Mouse (Mus musculus) hindbrain, embryonic 14.5 days (tissue): ENCODE measurements around the gene Stk11ip. TPM values are rescaled to one million over a fixed set of nuclear protein-coding genes. Genes with fewer than 3 reads are reported as not detected.
A peak's percentile ranks its signal among the peaks of the same experiment; 100 is the strongest.

Experiments
- ATAC-seq: fragments of 200-750 bp; cut with Nextera tagmentation; 2 replicates; pipeline ENCODE4 v1.8.0; 2017; ENCODE audit warnings: moderate number of reproducible peaks, mild to moderate bottlenecking, moderate TSS enrichment, moderate library complexity; ENCODE audit not compliant: low FRiP score
- DNase-seq: peaks from one replicate; pipeline ENCODE4 v3.0.0-alpha.2; 2015; ENCODE audit warnings: low spot score
- H3K27ac ChIP-seq: fragments of 300-500 bp; sonication (generic); 2 replicates; pipeline ENCODE4 v1.5.1; 2014; ENCODE audit warnings: mild to moderate bottlenecking, moderate library complexity
- H3K27me3 ChIP-seq: fragments of 300-500 bp; sonication (generic); 2 replicates; pipeline ENCODE4 v1.6.1; 2014; ENCODE audit warnings: mild to moderate bottlenecking, low read length, mixed read lengths; ENCODE audit not compliant: control insufficient read depth, insufficient read depth
- H3K36me3 ChIP-seq: fragments of 300-500 bp; sonication (generic); replicated peaks from 2 replicates; pipeline ENCODE4 v1.6.1; 2014; ENCODE audit not compliant: control insufficient read depth, insufficient read depth
- H3K4me1 ChIP-seq: fragments of 300-500 bp; sonication (generic); replicated peaks from 2 replicates; pipeline ENCODE4 v1.6.1; 2014; ENCODE audit warnings: antibody characterized with exemption, low read length, mixed read lengths; ENCODE audit not compliant: control insufficient read depth, insufficient read depth
- H3K4me2 ChIP-seq: fragments of 300-500 bp; sonication (generic); replicated peaks from 2 replicates; pipeline ENCODE4 v1.6.1; 2014; ENCODE audit warnings: mild to moderate bottlenecking, moderate library complexity
- H3K4me3 ChIP-seq: fragments of 300-500 bp; sonication (generic); replicated peaks from 2 replicates; pipeline ENCODE4 v1.5.1; 2014; ENCODE audit warnings: mild to moderate bottlenecking, low read length
- H3K9ac ChIP-seq: fragments of 300-500 bp; sonication (generic); 2 replicates; pipeline ENCODE4 v1.6.1; 2014
- H3K9me3 ChIP-seq: fragments of 300-500 bp; sonication (generic); 2 replicates; pipeline ENCODE4 v1.6.1; 2016; ENCODE audit warnings: low read length; ENCODE audit not compliant: control insufficient read depth
- WGBS: fragments of 180-500 bp; shearing (Covaris S2); extraction: QIAGEN DNeasy Blood & Tissue Kit; methylation state at CpG from one replicate; pipeline ENCODE4 v1.1.7; 2014; 5-methylcytosine and 5-hydroxymethylcytosine counted together
- polyA plus RNA-seq: library from polyadenylated mRNA; unstranded; fragments of >200 nt; fragmentation: Nextera tagmentation; extraction: Ambion mirVana; gene quantifications from 2 replicates; pipeline ENCODE4 v1.2.1, GENCODE M21; 2014

Stk11ip gene
- polyA plus RNA-seq, 1 experiment from 2014 or later = 17.9 TPM

GRCm38 (mm10) chr1:75511437-75512210 is 9.7 kb upstream of the Stk11ip start:
- H3K27ac ChIP-seq = no peak overlapping the region
- no peaks in the 10 kb centered on the region for H3K36me3 ChIP-seq
- no peak overlapping the region for H3K4me2 ChIP-seq
- no peak overlapping the region for H3K4me3 ChIP-seq
- no peaks in the 10 kb centered on the region for H3K9me3 ChIP-seq
- no peaks in the 10 kb centered on the region for H3K27me3 ChIP-seq
- no peak for DNase-seq
- no peak for ATAC-seq
- whole genome bisulfite sequencing = 62% methylated on average over 4 of the region's 4 CpGs
- no peak overlapping the region for H3K9ac ChIP-seq
- peaks cover 8% of the 10 kb centered on the region; the same call in 1 of the 2 replicates for H3K4me1 ChIP-seq

GRCm38 (mm10) chr1:75512550-75512949 is 8.8 kb upstream of the Stk11ip start:
- H3K27ac ChIP-seq = no peak overlapping the region
- H3K4me2 ChIP-seq = no peak overlapping the region
- no peaks in the 10 kb centered on the region for H3K4me1 ChIP-seq
- 93% methylated on average over 3 of the region's 3 CpGs for WGBS
- no peak overlapping the region for H3K9ac ChIP-seq
- ATAC-seq (no peak), DNase-seq (no peak)
- H3K4me3 ChIP-seq = no peak overlapping the region
- H3K36me3 ChIP-seq = no peaks in the 10 kb centered on the region
- no peaks in the 10 kb centered on the region for H3K27me3 ChIP-seq
- no peaks in the 10 kb centered on the region for H3K9me3 ChIP-seq

GRCm38 (mm10) chr1:75516703-75517380 is 4.5 kb upstream of the Stk11ip start:
- H3K4me1 ChIP-seq = peaks cover 5% of the 10 kb centered on the region
- no peak overlapping the region for H3K9ac ChIP-seq
- H3K4me2 ChIP-seq = no peak overlapping the region
- H3K27me3 ChIP-seq = no peaks in the 10 kb centered on the region
- no peaks in the 10 kb centered on the region for H3K9me3 ChIP-seq
- ATAC-seq (no peak), DNase-seq (no peak)
- no peaks in the 10 kb centered on the region for H3K36me3 ChIP-seq
- H3K4me3 ChIP-seq = no peak overlapping the region
- WGBS = 80% methylated on average over 15 of the region's 15 CpGs
- H3K27ac ChIP-seq = no peak overlapping the region

GRCm38 (mm10) chr1:75517984-75518383 is 3.3 kb upstream of the Stk11ip start:
- 65% methylated on average over 3 of the region's 4 CpGs for WGBS
- ATAC-seq (no peak), DNase-seq (no peak)
- no peak overlapping the region for H3K9ac ChIP-seq
- H3K36me3 ChIP-seq = no peaks in the 10 kb centered on the region
- peaks cover 9% of the 10 kb centered on the region for H3K4me1 ChIP-seq
- no peaks in the 10 kb centered on the region for H3K27me3 ChIP-seq
- H3K9me3 ChIP-seq = no peaks in the 10 kb centered on the region
- no peak overlapping the region for H3K4me2 ChIP-seq
- no peak overlapping the region for H3K27ac ChIP-seq
- no peak overlapping the region for H3K4me3 ChIP-seq

GRCm38 (mm10) chr1:75518427-75518826 is 2.9 kb upstream of the Stk11ip start:
- peaks cover 9% of the 10 kb centered on the region for H3K4me1 ChIP-seq
- no peak overlapping the region for H3K9ac ChIP-seq
- no peak overlapping the region for H3K27ac ChIP-seq
- H3K27me3 ChIP-seq = no peaks in the 10 kb centered on the region
- DNase-seq (no peak), ATAC-seq (no peak)
- WGBS = 95% methylated on average over 4 of the region's 4 CpGs
- no peaks in the 10 kb centered on the region for H3K36me3 ChIP-seq
- H3K9me3 ChIP-seq = no peaks in the 10 kb centered on the region
- H3K4me2 ChIP-seq = no peak overlapping the region
- H3K4me3 ChIP-seq = no peak overlapping the region

GRCm38 (mm10) chr1:75519576-75519975 is 1.8 kb upstream of the Stk11ip start:
- no peaks in the 10 kb centered on the region for H3K9me3 ChIP-seq
- 72% methylated on average over 5 of the region's 5 CpGs for WGBS
- H3K9ac ChIP-seq = no peak overlapping the region
- H3K4me2 ChIP-seq = no peak overlapping the region
- ATAC-seq = no peak
- 0 out of 2 replicates have a peak overlapping the region, but pooled peaks have one; percentile 3 for H3K27ac ChIP-seq
- H3K36me3 ChIP-seq = no peaks in the 10 kb centered on the region
- H3K4me1 ChIP-seq = peaks cover 9% of the 10 kb centered on the region
- DNase-seq = no peak
- no peak overlapping the region for H3K4me3 ChIP-seq
- no peaks in the 10 kb centered on the region for H3K27me3 ChIP-seq

- Histone ChIP-seq H3K4me3 (no peak overlapping the region), H3K27ac (no peak overlapping the region), H3K36me3 (peaks cover 43% of the 10 kb centered on the region), H3K9ac (no peak overlapping the region), H3K4me2 (no peak overlapping the region), H3K4me1 (peaks cover 9% of the 10 kb centered on the region), H3K27me3 (no peaks in the 10 kb centered on the region), H3K9me3 (no peaks in the 10 kb centered on the region)
- WGBS = 93% methylated on average over 7 of the region's 7 CpGs
- DNase-seq = no peak
- ATAC-seq = no peak
Observed at GRCm38 (mm10) chr1:75524679-75525078, 3.4 kb downstream of the Stk11ip start.

GRCm38 (mm10) chr1:75530546-75530945 is 9.2 kb downstream of the Stk11ip start:
- WGBS = 78% methylated on average over 4 of the region's 4 CpGs
- DNase-seq = no peak
- no peaks in the 10 kb centered on the region for H3K4me1 ChIP-seq
- no peak for ATAC-seq
- H3K4me2 ChIP-seq = no peak overlapping the region
- H3K9me3 ChIP-seq = no peaks in the 10 kb centered on the region
- H3K36me3 ChIP-seq = peaks cover 87% of the 10 kb centered on the region
- H3K27ac ChIP-seq = no peak overlapping the region
- H3K4me3 ChIP-seq = no peak overlapping the region
- no peak overlapping the region for H3K9ac ChIP-seq
- H3K27me3 ChIP-seq = no peaks in the 10 kb centered on the region

- Histone ChIP-seq H3K27ac (no peak overlapping the region), H3K9ac (no peak overlapping the region), H3K4me3 (no peak overlapping the region), H3K36me3 (peaks cover 82% of the 10 kb centered on the region), H3K4me1 (no peaks in the 10 kb centered on the region), H3K9me3 (no peaks in the 10 kb centered on the region), H3K27me3 (no peaks in the 10 kb centered on the region), H3K4me2 (no peak overlapping the region)
- 93% methylated on average over 19 of the region's 19 CpGs for WGBS
- no peak for DNase-seq
- ATAC-seq = no peak
Observed at GRCm38 (mm10) chr1:75532280-75533172, 11.2 kb downstream of the Stk11ip start.
